Mouse (Mus musculus): ENCODE measurements around the gene Fntb.
"Not testable (repeated sequence)": the region's sequence is repeated elsewhere in the genome, so short reads cannot be mapped to it uniquely, and the experiment has no call there.

Fntb gene

GRCm38 (mm10) chr12:76837844-76838650 is 72.7 kb downstream of the Fntb start:
- no peak for DNase-seq (ENCODE audit: low spot score)

DNA sequence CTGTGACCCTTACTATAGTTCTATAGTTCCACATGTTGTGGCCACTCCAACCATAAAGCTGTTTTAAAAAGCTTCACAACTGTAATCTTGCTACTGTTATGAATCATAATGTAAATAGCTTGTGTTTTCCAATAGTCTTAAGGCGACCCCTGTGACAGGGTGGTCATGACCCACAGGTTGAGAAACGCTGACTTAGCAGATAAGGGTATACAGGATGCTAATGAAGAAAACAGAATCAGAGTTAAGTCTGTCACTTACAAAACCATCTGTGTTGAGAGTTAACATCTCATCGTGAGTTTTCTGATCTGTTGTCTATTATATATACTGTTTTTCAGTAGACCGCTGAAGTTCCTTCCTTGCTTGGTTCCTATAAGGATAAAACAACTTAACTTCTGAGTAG is 73.9 kb downstream of the Fntb start:
- DNase-seq (ENCODE audit: low spot score): no peak

- no peak for DNase-seq (ENCODE audit: low spot score)
Measured at GRCm38 (mm10) chr12:76840081-76840480, 74.7 kb downstream of the Fntb start.

- DNase-seq (ENCODE audit: low spot score): no peak
Measured at GRCm38 (mm10) chr12:76844346-76845061, 79.1 kb downstream of the Fntb start.

GRCm38 (mm10) chr12:76852419-76852818 is 87.0 kb downstream of the Fntb start:
- DNase-seq (ENCODE audit: low spot score): no peak

GRCm38 (mm10) chr12:76853378-76854142 is 88.2 kb downstream of the Fntb start:
- no peak for DNase-seq (ENCODE audit: low spot score)

DNA sequence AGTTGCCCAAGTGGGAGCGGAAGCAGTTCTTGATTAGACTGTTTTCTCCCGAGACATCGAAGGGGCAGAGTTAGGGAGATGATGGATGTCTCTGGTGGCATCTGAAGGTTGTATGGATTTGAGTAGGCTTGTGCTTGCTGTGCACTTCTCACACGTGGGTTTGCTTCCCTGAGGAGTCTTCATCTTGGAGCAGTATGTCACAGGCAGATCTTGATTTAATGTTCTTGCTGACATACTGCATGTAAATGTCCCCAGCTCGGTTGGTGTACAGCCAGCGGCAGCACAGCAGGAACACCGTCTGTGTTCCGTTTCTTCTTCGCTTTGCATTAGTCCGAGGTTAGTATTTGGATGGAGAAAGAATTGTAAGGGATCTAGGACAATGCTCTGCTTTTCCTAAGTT is 91.7 kb downstream of the Fntb start:
- no peak for DNase-seq (ENCODE audit: low spot score)

- not testable (repeated sequence) for DNase-seq (ENCODE audit: low spot score)
Measured at GRCm38 (mm10) chr12:76858788-76859187, 93.4 kb downstream of the Fntb start.

DNA sequence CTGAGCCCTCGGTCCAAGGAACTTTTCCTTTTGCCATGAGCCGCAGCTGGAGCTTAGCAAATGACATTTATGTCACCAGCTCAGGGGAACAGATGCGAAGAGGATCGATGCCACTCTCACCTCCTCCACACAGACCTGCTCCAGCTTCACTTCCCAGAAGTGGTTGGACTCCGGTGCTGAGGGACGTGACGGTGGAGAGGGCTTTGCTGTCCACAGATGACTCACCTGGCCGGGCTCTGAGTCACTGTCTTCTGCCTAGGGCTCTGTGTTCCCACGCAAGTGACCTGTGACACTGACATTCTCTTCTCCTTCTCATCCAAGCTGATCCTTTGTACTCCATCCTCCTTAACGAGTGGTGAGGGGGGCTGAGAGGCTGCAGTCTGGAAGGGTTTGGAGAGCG is 98.3 kb downstream of the Fntb start:
- DNase-seq (ENCODE audit: low spot score): no peak

- DNase-seq (ENCODE audit: low spot score): no peak
Measured at GRCm38 (mm10) chr12:76865266-76865665, 99.9 kb downstream of the Fntb start.

- peak; percentile 22 for DNase-seq (ENCODE audit: low spot score)
Measured at GRCm38 (mm10) chr12:76867586-76868280, 102.3 kb downstream of the Fntb start.

- DNase-seq (ENCODE audit: low spot score): no peak
Measured at GRCm38 (mm10) chr12:76868463-76869198, 103.2 kb downstream of the Fntb start.

- no peak for DNase-seq (ENCODE audit: low spot score)
Measured at GRCm38 (mm10) chr12:76869561-76869960, 104.2 kb downstream of the Fntb start.

DNA sequence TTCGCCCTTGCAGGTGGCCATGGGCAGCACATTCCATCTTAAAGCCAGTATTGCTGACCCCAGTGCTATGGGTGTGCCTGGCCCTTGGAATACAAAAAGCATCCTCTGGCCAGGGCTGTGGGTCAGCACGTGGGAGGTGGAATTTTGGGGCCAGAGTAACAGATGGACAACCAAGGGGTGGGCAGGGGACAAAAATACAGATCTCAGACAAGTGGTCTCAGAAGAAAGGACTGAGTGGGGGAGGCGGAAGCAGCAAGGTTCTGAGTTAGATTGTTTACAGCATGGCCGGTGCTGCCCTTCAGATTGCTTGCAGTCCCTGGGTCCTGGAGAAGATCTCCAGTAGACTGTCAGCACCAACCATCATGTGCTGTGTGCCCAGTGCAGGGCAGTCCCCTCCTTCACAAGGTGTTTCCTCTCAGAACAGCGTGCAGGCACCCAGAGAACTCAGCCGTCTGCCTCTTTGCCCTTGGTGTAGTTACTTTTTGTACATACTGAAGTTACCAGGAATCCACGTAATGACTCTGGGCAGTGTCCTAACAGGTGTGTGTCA is 107.5 kb downstream of the Fntb start:
- DNase-seq (ENCODE audit: low spot score): no peak

DNA sequence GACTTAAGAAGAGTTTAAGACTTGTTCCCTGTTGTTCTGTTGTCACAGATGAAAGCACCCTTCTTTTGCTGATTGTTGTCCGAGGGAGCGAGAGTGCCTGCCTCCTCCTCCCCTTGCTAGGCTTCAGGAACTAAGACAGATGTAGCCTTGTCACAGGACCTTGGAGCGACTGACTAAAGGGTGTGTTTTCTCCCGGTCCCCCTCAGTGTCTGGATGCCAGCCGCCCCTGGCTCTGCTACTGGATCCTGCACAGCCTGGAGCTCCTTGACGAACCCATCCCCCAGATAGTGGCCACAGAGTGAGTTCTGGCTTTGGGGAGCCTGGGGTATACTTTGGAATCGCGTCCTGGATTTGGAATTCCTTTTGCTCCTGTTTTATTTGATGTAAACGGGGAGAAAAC is 109.4 kb downstream of the Fntb start:
- DNase-seq (ENCODE audit: low spot score): no peak

GRCm38 (mm10) chr12:76879242-76879641 is 113.9 kb downstream of the Fntb start:
- DNase-seq (ENCODE audit: low spot score): peak; percentile 70

DNA sequence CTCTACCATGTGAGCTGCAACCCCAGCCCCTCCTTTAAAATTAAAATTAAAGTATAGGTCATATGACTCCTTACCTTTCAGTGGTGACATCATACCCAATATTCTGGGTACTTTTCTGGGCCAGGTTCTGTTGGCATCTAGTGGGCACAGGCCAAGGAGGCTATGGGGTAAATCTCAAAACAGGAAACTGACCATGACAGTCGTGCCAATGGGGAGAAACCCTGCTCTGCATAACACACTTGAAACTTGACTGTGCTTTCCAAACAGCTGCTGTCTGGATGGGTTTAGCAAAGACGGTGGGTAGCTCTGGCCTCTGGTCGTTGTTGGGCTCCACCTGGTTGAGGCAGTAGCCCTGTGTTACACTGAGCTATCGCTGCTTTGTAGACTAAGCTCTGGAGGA is 114.7 kb downstream of the Fntb start:
- no peak for DNase-seq (ENCODE audit: low spot score)

DNA sequence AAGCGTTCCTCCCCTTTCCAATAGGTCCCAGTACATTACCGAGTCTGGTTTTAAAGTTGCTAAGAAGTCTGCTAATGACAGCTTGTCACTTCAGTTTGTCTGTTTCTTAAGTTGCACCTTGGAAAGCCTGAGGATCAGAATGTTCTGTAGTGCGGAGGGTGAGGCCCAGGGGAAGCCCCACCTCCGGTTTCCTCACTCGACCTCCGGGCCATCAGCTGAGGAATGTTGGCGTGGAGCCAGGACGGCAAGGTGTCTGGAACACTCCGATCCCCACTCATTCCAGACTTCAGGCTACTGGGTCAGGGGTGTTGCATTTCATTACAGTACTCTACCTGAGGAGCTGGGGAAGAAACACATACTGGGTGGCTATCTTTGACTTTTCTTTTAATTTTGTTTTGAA is 118.4 kb downstream of the Fntb start:
- no peak for DNase-seq (ENCODE audit: low spot score)

GRCm38 (mm10) chr12:76885103-76885502 is 119.7 kb downstream of the Fntb start:
- DNase-seq (ENCODE audit: low spot score): no peak

DNA sequence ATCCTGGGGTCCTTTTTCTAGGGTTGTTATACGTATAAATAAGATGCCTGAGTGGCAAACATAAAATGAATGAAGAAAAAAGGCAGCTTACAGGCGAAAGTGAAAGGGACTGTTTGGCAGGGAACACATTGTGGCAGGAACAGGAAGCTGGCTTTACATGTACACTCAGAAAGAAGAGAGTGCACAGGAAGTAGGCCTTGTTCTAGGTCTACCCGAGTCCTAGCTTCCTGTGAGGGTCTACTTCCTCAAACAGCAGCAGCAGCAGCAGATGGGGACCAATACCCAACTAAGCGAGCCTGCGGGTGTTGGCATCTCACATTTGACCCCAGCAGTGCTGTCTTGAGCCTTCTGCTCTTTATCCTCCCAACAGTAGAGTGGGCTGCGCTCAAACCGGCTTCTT is 121.4 kb downstream of the Fntb start:
- DNase-seq (ENCODE audit: low spot score): no peak

- DNase-seq (ENCODE audit: low spot score): no peak
Measured at GRCm38 (mm10) chr12:76887941-76888340, 122.6 kb downstream of the Fntb start.
